Mouse (Mus musculus): ENCODE data around the gene Arid1b.
"Not testable (repeated sequence)": the region's sequence is repeated elsewhere in the genome, so short reads cannot be mapped to it uniquely, and the experiment has no call there.

Arid1b gene

GRCm38 (mm10) chr17:5093343-5093742, 99.2 kb downstream of the Arid1b start:
- DNase-seq: not testable (repeated sequence)

- DNase-seq: no peak
Observed at GRCm38 (mm10) chr17:5094636-5095035, 100.5 kb downstream of the Arid1b start.

DNA sequence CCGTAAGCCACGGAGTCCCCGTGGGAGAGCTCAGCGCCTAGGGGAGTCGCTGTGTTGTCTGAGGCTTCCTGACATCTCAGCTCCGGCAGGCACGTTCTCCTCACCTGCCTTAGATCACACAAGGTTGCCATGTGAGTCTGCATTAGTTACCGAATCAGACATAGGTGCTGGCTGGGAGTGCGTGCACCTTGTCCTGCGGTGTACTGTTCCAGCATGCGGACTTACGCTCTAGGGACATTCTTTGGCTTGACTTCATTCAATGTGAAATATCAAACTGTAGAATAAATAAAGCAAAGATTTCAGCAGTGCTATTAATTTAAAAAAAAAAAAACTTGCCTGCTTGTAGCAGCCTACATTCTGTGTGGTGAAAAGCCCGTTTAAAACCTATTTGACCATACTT, 101.6 kb downstream of the Arid1b start:
- DNase-seq: no peak

DNA sequence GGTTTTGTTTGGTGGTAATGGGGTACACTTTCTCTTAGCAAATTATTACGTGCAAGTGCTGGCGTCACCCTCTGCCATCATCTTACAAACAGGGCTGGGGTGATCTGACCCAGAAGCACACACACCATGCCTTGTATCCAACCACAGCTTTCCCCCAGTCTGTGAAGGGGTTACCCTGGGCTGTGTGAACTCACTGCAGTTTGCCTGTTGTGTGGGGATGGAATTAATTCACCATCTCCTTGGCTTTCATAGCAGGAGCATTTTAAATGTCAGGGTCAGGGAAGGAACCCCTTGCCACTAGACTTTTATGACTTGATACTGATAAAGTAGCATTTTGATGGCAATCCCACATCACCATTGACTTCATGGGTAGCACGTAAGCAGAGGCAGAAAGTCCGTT, 102.9 kb downstream of the Arid1b start:
- no peak for DNase-seq

DNA sequence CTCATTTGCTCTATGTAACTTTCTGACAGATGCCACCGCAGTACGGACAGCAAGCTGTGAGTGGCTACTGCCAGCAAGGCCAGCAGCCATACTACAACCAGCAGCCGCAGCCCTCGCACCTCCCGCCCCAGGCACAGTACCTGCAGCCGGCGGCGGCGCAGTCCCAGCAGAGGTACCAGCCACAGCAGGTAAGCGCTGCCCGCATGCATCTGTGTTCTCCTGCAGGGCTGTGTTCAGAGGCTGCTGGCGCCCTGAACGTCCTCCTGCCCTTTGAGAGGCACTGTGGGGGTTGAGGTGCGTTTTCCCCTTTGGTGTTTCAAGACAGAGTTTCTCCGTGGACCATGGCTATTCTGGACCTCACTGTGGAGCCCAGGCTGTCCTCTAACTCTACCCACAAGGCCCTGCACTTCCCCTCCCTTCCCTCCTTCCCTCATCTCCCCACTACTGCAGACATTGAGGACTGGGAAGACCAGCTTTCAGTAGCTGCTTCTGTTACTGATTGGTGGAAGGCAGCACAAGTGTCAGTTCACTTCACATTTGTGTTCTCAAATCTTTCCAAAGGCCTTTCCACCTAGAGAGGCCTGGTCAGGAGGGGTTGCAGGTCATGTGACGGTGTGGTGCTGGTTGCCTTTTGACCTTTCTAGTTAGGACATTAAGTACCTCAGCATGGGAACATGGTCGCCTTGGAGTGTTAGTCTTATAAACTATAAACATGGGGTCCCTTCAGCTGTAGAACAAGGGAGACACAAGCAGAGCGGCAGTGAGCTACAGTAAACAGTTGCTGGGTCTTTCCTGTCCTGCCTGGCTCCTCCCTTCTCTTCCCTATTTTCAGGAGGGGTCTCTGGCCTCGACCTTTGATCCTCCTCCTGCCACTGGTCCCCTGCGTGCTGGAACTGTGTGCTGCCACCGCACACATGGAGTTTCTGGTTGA, 103.7 kb downstream of the Arid1b start:
- DNase-seq: no peak

DNA sequence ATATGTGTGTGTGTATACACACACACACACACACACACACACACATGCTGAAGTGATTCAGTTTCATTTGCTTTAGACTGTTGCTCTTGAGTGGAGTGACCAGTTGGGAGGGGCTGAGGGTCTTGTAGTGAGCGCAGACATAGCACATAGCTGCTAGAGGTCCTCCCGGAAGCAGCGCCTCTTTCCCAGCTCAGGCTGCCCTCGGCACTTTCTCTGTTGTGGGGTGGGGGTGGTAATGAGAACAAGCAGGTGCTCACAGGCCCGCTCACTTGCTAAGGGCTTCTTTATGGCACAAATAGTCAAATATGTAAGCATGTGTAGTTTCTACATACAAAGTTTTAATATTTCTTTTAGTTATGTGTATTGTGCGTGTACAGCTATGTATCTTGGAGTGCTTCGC, 104.6 kb downstream of the Arid1b start:
- DNase-seq: no peak

- no peak for DNase-seq
Observed at GRCm38 (mm10) chr17:5099238-5099637, 105.1 kb downstream of the Arid1b start.

DNA sequence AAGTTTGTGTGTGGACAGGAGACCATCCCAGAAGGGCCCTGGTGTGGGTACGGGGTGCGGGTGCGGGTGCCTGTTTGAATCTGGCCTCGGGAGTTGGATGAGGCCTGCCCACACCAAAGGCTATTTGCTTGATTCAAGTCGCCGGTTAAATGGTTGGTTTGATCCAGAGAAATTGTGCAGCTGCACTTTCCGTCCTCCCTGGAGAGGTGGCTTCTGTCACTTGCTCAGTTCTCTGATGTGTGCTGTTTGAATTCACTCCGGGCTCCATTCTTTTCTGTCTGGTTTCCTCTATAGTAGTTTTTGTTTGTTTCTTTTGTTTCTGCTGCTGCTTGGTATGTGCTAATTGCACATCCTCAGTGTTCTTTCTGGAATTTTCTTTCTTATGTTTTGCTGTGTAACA, 107.0 kb downstream of the Arid1b start:
- no peak for DNase-seq

- no peak for DNase-seq
Observed at GRCm38 (mm10) chr17:5101887-5102286, 107.8 kb downstream of the Arid1b start.

DNA sequence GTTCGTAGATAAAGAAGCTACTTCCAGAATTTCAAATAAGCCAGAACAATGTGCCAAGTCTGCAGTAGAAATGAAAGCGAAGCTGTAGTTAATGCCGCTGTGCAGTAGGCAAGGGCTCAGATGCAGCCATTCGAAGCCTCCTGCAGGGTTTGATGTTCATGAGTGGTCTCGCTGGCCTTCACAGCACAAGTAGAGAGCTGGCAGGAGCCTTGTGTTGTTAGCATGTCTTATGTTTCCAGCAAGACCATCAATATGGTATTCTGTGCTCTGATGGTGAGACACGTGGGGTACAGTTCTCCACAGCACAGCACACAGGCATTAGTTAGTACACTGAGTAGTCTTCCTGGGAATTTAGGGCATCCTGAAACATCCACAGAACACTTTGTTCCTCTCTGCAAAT, 111.6 kb downstream of the Arid1b start:
- DNase-seq: no peak

GRCm38 (mm10) chr17:5106263-5107195, 112.4 kb downstream of the Arid1b start:
- DNase-seq: no peak

GRCm38 (mm10) chr17:5107501-5107900, 113.4 kb downstream of the Arid1b start:
- DNase-seq: no peak

- no peak for DNase-seq
Observed at GRCm38 (mm10) chr17:5108022-5108421, 113.9 kb downstream of the Arid1b start.

DNA sequence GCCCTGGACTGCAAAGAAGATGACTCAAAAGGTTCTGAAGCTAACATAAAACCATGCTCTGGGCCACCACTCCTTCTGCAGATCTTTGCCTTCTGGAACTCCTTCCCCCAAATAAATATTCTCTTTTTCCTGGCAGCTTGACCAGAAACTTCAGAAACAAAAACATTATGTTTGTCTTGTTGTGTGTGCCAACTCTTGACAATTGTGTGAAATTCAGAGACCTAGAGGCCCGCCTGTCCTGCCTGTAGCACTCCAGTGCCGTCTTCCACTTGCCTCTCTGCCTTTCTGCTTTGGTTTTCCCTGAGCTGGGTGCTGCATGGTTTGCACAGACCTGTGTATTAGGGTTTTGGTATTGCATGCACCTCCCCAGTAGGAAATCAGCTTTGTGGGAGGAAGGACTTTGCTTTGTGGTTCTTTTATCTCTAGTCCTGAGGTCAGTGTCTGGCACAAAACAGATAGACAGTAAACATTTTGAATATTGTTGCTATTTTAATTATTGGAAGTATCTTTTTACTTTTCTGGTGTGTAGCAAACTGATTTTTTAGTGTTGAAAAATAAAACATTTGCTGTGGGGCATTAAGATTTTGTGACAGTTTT, 114.5 kb downstream of the Arid1b start:
- DNase-seq: no peak

DNA sequence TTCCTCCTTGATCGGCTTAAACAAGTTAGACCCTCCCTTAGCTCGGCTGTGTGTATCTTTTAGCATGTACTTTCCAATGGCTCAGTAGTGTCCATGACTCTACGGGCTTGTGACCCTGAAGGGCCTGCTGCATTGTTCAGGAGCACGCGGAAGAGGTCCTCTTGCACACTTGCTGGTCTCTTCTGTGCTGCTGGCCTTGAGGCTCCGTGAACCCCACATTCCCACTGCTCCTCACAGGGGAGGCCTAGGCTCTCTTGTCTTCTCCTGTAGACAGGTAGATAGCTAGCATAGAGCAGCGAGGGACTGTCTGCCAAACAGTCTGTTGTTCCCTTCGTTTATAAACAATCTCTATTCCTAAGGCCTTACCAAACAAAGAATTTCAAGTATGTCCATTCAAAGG, 115.2 kb downstream of the Arid1b start:
- DNase-seq: no peak

- no peak for DNase-seq
Observed at GRCm38 (mm10) chr17:5110159-5110558, 116.0 kb downstream of the Arid1b start.

GRCm38 (mm10) chr17:5110981-5111380, 116.8 kb downstream of the Arid1b start:
- peak; percentile 65 for DNase-seq

DNA sequence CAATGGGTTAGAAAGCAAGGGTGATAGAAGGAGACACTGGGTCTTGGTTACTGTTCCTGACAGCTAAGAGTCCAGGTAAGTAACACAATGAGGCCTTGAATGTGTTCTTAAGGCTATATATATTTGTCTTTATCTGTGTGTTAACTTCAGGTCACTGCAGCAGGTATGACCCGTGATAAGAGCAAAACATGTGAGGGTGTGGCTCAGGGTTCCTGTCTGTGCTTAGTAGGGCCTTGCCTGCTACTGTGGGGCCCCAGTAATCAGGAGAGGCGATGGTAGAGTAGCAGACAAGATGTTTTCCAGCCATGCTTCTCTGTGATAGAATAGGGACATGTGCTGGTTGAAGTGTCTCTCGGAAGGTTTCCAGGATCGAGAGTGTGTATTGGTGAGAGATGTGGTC, 118.0 kb downstream of the Arid1b start:
- no peak for DNase-seq

DNA sequence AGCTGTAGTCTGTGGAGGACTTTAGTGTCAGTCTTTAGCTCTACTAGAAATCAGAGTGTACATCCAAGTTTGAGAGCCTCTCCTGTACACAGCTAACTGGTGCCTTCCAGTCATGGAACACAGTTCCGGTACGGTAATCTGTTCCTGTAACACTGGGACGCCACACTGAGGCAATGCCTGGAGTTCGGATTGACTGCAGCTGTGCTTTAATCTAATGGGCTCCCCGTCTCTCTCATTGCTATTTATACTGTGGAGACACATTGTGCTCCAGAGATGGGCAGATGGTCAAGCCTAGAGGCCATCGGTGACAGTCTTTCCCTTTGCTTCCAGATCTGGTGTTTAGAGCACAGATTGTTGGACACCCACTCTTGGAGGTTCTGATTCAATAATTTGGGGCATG, 121.8 kb downstream of the Arid1b start:
- DNase-seq: peak; percentile 84

- DNase-seq: no peak
Observed at GRCm38 (mm10) chr17:5116990-5117389, 122.9 kb downstream of the Arid1b start.

DNA sequence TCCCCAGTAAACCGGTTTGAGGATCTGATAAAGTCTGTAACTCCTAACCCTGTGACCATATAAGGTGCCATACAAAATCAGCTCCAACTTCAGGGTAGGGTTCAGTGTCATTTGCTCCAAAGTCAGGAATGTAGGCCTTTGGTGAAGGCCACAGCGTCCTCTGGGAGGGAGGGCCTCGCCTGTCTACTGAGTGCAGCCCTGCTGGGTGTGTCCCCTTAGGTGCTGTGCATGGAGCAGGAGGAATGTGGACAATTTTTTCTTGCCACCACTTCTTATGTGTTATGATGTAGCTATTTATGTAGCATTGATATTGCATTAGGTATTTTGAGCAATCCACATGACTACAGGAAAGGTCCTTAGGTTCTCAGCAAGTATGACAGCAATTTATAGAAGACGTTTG, 124.0 kb downstream of the Arid1b start:
- no peak for DNase-seq

GRCm38 (mm10) chr17:5124643-5125042, 130.5 kb downstream of the Arid1b start:
- no peak for DNase-seq

All from cerebellum, adult 9-11 months (tissue).